Mouse (Mus musculus) lung, adult 10 weeks (tissue): ENCODE results near the gene Gm5152. TPM values are rescaled to one million over a fixed set of nuclear protein-coding genes. Genes with fewer than 3 reads are reported as not detected.

ENCODE experiments used
- polyA plus RNA-seq: library from polyadenylated mRNA; stranded (reverse); fragments of 350-450 nt; fragmentation: Illumina TruSeq; extraction: RNeasy Lipid Tissue Mini Kit (QIAGEN cat#74804); gene quantifications from one replicate; pipeline ENCODE4 v1.2.3, GENCODE M21; 2014; ENCODE audit warnings: low read depth, low replicate concordance; ENCODE audit not compliant: insufficient read depth

The Gm5152 gene
- not detected for polyA plus RNA-seq

GRCm38 (mm10) chr5:10246426-10246825 is at the start of gene Gm5152:
Gm5152 (minus strand) TSS chr5:10246526.

